Mouse (Mus musculus) left cerebral cortex, adult 8-10 months (tissue): ENCODE measurements around the gene Bcl11a. TPM values are rescaled to one million over a fixed set of nuclear protein-coding genes. Genes with fewer than 3 reads are reported as not detected.

Experiments used
- DNase-seq, 2 experiments: peaks; one replicate each; pipeline ENCODE4 v3.0.0; 2022; ENCODE audit warnings: low spot score in 2 of 2
- total RNA-seq, 4 experiments: library from RNA; stranded (reverse); gene quantifications; 2 replicates each; pipeline ENCODE4 v1.2.4; 2022

Bcl11a gene
- total RNA-seq, 4 experiments from 2014 or later: 86.5 to 98.6 (median 91.1) TPM

- no peak for DNase-seq
Observed at GRCm38 (mm10) chr11:24148545-24148944, 70.7 kb downstream of the Bcl11a start.

- no peak for DNase-seq
Observed at GRCm38 (mm10) chr11:24149462-24150220, 71.8 kb downstream of the Bcl11a start.

GRCm38 (mm10) chr11:24152076-24152784 lies 74.4 kb downstream of the Bcl11a start:
- no peak for DNase-seq

DNA sequence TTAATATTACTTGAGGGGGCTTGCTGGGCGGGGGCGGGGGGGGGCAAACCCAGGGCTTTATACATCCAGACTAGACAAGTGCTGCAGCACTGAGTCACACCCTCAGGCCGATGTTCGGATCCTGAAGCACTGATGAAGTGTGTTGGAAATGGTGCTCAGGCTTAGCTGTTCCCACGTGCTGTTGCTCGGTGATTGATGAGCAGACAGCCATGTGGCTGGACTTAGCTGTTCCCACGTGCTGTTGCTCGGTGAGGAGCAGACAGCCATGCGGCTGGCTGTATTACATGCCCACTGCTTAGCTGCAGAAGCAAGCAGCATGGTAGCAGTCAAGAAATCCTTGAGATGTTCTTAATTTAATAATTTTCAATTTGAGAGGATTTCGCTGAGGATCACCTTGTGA lies 75.2 kb downstream of the Bcl11a start:
- DNase-seq: no peak

- DNase-seq: no peak
Observed at GRCm38 (mm10) chr11:24158026-24158425, 80.2 kb downstream of the Bcl11a start.

- no peak for DNase-seq
Observed at GRCm38 (mm10) chr11:24159656-24160055, 81.8 kb downstream of the Bcl11a start.

DNA sequence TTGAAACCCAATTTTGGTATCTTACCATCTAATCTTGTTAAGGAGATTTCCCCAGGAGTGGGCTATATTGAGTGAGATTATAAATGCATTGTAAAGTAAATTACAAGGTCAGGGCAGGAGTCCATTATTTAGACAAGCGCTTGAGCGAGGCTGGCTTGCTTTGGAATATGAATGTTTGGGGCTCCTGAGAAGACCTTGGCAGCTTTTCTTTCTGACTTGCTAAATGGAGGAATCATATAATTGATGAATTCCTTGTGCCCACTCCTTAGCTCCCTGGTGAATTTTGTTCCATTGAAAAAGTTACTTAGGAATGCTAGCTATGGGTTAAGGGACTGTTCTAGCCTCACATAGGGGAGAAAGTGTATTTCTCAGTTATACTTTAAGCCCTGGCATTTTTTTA lies 83.6 kb downstream of the Bcl11a start:
- DNase-seq: no peak

DNA sequence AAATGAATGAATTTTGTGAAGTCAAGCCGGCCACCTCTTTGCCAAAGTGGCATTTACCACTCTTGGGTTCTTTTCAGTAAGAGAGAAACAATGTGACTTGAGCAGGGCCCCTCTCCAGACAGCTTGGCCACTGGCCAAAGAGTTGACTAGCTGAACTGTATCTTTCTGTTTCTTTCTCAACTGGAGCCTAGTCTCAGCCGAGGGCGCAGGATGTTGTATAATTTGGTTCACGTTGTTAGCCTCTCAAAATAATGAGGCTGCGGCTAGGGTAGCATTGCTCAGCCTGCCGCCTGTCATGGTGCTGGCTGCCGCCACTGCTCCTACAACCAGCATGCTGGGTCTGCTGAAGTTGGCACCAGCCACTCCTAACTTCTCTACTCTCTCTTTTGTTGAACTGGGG lies 84.2 kb downstream of the Bcl11a start:
- DNase-seq: peak in 1 of 2 experiments; percentile 49

DNA sequence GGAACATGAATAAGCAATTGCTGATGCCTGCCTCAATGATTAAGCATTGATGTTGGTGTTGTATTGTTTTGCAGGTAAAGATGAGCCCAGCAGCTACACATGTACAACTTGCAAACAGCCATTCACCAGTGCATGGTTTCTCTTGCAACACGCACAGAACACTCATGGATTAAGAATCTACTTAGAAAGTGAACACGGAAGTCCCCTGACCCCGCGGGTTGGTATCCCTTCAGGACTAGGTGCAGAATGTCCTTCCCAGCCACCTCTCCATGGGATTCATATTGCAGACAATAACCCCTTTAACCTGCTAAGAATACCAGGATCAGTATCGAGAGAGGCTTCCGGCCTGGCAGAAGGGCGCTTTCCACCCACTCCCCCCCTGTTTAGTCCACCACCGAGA lies 85.2 kb downstream of the Bcl11a start:
- no peak for DNase-seq

DNA sequence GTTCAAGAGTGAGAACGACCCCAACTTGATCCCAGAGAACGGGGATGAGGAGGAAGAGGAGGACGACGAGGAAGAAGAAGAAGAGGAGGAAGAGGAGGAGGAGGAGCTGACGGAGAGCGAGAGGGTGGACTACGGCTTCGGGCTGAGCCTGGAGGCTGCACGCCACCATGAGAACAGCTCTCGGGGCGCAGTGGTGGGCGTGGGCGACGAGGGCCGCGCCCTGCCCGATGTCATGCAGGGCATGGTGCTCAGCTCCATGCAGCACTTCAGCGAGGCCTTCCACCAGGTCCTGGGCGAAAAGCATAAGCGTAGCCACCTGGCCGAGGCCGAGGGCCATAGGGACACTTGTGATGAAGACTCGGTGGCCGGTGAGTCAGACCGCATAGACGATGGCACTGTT lies 86.2 kb downstream of the Bcl11a start:
- DNase-seq: no peak

DNA sequence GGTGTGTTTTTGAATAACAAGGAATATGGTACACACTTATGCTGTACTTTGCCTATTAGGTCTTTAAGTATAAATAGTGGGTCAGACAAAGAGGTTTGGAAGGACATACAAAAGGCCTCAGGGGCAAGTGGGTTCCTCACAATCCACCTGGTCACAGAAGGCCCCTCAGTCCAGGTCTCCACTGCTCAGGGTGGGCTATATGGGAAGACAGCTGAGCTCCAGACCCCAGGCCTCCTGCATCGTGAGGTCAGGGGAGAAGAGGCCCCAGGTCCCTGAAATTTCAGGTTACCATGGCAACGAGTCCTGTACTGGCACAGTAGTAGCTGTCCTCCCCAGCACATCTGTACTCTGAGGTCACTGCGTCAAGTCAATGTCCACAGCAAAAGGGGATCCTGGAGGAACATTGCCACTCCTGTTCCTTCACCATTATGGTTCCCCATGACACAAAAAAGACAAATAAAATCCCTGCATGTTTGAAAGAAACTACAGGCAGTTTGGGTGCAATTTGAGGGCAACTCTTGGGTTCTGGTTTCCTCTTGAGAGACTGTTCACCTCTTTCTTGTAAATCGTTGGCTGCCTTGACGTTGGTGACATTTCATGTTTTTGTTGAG lies 93.9 kb downstream of the Bcl11a start:
- no peak for DNase-seq

DNA sequence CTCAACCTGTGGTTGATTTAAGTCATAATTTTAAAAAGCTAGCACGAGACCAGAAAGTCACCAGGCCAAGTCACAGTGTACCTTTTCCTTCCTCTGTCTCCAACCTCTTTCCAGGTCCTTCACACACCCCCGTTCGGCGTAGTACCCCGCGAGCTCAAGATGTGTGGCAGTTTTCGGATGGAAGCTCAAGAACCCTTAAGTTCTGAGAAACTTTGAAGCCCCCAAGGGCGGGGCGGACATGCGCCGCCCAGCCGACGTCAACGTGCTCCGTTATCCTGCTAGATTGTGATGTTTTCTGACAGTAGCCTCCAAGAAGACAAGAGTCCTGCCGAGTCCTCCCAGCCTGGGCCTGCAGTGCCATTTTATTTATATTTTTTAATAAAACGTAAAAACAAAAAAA lies 94.7 kb downstream of the Bcl11a start:
- DNase-seq: no peak

GRCm38 (mm10) chr11:24174161-24174792 lies 96.4 kb downstream of the Bcl11a start:
- no peak for DNase-seq

GRCm38 (mm10) chr11:24177458-24177857 lies 99.6 kb downstream of the Bcl11a start:
- no peak for DNase-seq

DNA sequence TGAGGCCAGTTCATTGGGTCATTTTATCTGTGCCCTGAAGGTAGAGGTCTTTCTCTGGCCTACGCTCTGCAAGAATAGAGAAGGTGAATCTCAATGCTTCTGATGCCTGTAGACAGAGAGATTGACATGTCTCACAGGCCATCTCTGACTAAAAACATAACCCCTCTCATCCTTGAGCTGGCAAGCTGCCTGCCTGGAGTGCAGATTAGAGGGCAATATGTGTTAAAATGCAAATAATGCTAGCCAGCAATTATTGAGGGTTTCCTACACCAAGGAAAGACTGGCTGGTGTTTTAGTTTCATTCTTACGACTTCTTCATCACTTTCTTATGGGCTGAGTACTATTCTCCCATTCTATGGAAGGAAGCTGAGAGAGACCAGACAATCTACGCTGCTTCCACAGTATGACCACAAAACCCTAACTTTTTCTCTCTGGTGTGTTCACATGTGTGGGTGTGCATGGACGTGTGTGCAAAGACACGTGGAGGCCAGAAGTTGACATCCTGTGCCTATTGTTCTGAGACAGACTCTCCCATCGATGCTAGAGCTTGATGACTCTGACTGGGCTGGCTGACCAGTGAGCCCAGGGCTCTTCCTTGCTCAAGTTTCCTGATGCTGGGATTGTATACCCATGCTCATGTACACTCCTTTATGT lies 101.1 kb downstream of the Bcl11a start:
- no peak for DNase-seq

DNA sequence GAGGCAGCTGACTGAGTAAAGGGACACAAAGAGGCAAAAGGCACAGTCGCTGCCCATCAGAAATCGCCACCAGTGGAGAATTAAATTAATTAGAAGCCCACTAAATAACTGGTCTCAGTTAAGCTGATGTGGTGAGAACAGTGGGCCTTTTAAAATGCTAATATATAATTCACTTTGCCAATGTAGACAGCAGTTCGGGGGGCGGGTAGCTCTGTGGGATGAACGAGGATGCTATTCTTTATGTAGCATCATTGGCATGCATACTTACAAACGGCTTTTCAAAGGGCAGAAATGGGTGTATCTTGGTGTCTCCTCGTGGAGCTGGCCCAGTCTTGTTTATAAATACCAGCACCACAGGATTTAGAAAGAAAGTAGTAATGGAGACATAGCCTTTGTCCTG lies 102.2 kb downstream of the Bcl11a start:
- DNase-seq: peak in 1 of 2 experiments; percentile 51

- DNase-seq: no peak
Observed at GRCm38 (mm10) chr11:24183501-24183900, 105.6 kb downstream of the Bcl11a start.

DNA sequence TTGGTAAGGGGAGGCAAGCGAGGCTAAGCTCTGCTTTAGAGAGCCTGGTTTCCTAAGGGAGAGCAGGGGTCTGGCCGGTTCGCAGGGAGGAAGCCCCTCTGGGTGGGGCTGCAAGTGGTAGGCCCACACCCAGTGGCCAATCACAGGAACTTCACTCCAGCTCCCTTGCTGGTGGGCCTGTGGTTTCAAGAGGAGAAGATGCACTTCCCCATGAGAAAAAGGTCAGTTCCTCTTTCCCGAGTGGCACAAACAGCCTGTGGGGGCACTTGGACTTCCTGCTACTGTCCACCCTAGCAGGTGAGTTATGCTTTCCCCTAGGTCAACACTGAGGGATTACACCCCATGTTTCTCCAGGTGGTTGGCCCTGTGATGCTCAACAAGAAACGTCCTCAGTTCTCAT lies 107.1 kb downstream of the Bcl11a start:
- no peak for DNase-seq

DNA sequence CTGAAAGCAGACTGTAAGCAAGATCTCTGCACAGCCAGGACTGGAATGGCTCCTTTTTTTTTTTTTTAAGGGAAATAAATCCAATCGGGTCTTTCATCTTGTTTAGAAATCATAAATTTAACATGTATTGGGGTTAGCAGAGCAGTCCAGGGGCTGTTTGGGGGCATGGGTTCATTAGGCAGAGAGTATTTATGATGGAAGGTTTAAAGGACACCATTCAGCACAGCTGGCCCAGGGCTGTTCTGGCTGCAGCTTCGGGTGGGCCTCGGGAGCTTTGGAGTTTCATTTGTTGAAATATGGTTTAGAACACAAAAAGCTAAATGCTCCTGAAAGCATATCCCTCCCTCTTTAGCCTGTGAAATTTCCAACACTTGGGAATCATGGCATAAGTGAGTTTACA lies 112.6 kb downstream of the Bcl11a start:
- no peak for DNase-seq

- no peak for DNase-seq
Observed at GRCm38 (mm10) chr11:24196460-24197190, 118.8 kb downstream of the Bcl11a start.

- DNase-seq: no peak
Observed at GRCm38 (mm10) chr11:24197424-24197823, 119.6 kb downstream of the Bcl11a start.
